15 mouse cellular contexts compared by ENCODE assay signal in genomic region chr16:91891218-91891617, GRCm38 (mm10).
"Had no signal": no experiment of that assay in that cellular context is flagged by ENCODE, and none has a peak within 500 bp of the region (broad histone marks: within the 10 kb centered on the region; RNA-seq: fewer than 3 reads in every experiment).

No protein-coding gene starts in this region.

- H3K9me3 ChIP-seq: liver, embryonic 13.5 days had no signal

- H3K4me1 ChIP-seq: liver, embryonic 13.5 days had no signal

- H3K27ac ChIP-seq: liver, embryonic 13.5 days; stomach, postnatal 0 days had no signal

- DNase-seq: kidney, adult 18-20 months; kidney, adult 9 months; kidney, postnatal 36 days; liver, embryonic 13.5 days; lung, adult 2 months; lung, postnatal 14 days; lung, postnatal 4 days; midbrain, embryonic 14.5 days; right cerebral cortex, postnatal 14 days; right cerebral cortex, postnatal 4 days; thymus, adult 2 months; thymus, postnatal 14 days; thymus, postnatal 4 days had no signal

- H3K4me2 ChIP-seq: liver, embryonic 13.5 days; midbrain, embryonic 11.5 days had no signal

- H3K4me3 ChIP-seq: liver, embryonic 13.5 days had no signal

- H3K36me3 ChIP-seq: liver, embryonic 13.5 days had no signal

- H3K9ac ChIP-seq: liver, embryonic 13.5 days had no signal
